Mouse (Mus musculus): ENCODE measurements around the gene Celsr2. TPM values are rescaled to one million over a fixed set of nuclear protein-coding genes. Genes with fewer than 3 reads are reported as not detected.

Celsr2 gene
- total and polyA plus RNA-seq, 3 experiments, result 0.03 to 0.38 TPM; not detected in 1

DNA sequence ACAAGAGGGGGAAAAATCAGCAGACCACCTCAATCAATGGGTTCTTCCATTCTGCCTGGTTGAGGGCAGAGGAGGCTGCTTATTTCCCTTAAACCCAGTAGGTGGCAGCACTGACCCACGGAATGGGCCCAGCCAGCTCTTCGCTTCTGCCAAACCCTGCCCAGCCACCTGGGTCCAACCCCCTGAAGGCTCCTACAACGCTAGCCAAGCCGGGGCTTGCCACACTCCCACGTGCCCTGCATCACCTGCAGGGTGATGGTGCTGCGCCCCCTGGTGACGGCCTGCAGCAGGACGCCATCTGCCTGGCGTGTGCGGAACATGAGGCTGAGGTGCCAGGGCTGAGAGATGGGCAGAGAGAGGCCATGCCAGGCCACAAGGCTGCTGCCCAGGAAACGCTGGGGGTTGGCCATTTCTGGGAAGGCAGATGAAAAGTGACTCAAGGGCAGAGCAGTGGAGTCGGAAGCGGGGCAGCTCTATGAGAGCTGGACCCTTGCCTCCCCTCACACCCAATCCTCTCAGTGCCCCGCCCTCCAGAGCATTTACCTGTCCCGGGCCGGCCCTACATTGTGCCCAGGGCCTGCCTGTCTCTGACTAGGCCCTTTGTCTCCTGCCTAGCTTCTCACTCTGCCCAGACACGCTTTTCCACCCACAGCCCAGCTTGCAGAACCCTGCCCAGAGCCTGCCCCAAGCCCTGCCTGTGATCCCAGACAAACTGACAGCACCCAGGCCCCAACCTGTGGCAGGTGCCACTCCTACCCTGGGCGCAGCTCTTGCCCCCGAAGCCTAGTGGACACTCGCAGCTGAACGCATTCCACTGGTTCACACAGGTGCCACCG lies 13.4 kb downstream of the Celsr2 start:
- Histone ChIP-seq H3K36me3 (replicated peaks) (no peaks in the 10 kb centered on the region), H3K4me1 (ENCODE audit: insufficient read depth, low read depth, low read length) (peaks cover 9% of the 10 kb centered on the region), H3K9me3 (replicated peaks) (no peaks in the 10 kb centered on the region), H3K4me3 (ENCODE audit: low read depth, low read length) (peak overlapping the region; percentile 41; the same call in 1 of the 2 replicates), H3K27me3 (ENCODE audit: insufficient read depth, low read length) (peaks cover 50% of the 10 kb centered on the region)
- TF ChIP-seq POLR2AphosphoS5 (IDR thresholded peaks at IDR 0.05; ENCODE audit: insufficient replicate concordance, low read depth, low read length), result no peak
- TF ChIP-seq TAL1 (conservative IDR thresholded peaks at IDR 0.05; ENCODE audit: low read depth, low read length), result no peak
- TF ChIP-seq GATA1 (IDR thresholded peaks at IDR 0.05; ENCODE audit: borderline replicate concordance, low read length), result no peak
- TF ChIP-seq CTCF (IDR thresholded peaks at IDR 0.05; ENCODE audit: low read depth, low read length), result peak; percentile 64
- peak; percentile 77 for DNase-seq (ENCODE audit: low spot score)
- ATAC-seq (ENCODE audit: extremely low read depth, insufficient number of reproducible peaks, low FRiP score, poor library complexity, severe bottlenecking), result peak; percentile 64

- no peak overlapping the region for H3K4me3 ChIP-seq (ENCODE audit: low read depth, low read length)
- no peaks in the 10 kb centered on the region for H3K36me3 ChIP-seq (replicated peaks)
- DNase-seq (ENCODE audit: low spot score) (no peak), ATAC-seq (ENCODE audit: extremely low read depth, insufficient number of reproducible peaks, low FRiP score, poor library complexity, severe bottlenecking) (no peak)
- no peaks in the 10 kb centered on the region for H3K9me3 ChIP-seq (replicated peaks)
- H3K27me3 ChIP-seq (ENCODE audit: insufficient read depth, low read length), result peaks cover 53% of the 10 kb centered on the region
- peaks cover 9% of the 10 kb centered on the region for H3K4me1 ChIP-seq (ENCODE audit: insufficient read depth, low read depth, low read length)
- no peak for TF ChIP-seq POLR2AphosphoS5 (IDR thresholded peaks at IDR 0.05; ENCODE audit: insufficient replicate concordance, low read depth, low read length)
- no peak for TF ChIP-seq TAL1 (conservative IDR thresholded peaks at IDR 0.05; ENCODE audit: low read depth, low read length)
Measured at GRCm38 (mm10) chr3:108400442-108400841, 14.9 kb downstream of the Celsr2 start.

GRCm38 (mm10) chr3:108398281-108398680 lies 17.1 kb downstream of the Celsr2 start:
- no peaks in the 10 kb centered on the region for H3K36me3 ChIP-seq (replicated peaks)
- peaks cover 9% of the 10 kb centered on the region for H3K4me1 ChIP-seq (ENCODE audit: insufficient read depth, low read depth, low read length)
- ATAC-seq (ENCODE audit: extremely low read depth, insufficient number of reproducible peaks, low FRiP score, poor library complexity, severe bottlenecking) (no peak), DNase-seq (ENCODE audit: low spot score) (no peak)
- H3K9me3 ChIP-seq (replicated peaks), result no peaks in the 10 kb centered on the region
- H3K27me3 ChIP-seq (ENCODE audit: insufficient read depth, low read length), result peaks cover 66% of the 10 kb centered on the region
- TF ChIP-seq POLR2AphosphoS5 (IDR thresholded peaks at IDR 0.05; ENCODE audit: insufficient replicate concordance, low read depth, low read length) (no peak), CTCF (IDR thresholded peaks at IDR 0.05; ENCODE audit: low read depth, low read length) (no peak), TAL1 (conservative IDR thresholded peaks at IDR 0.05; ENCODE audit: low read depth, low read length) (no peak), GATA2 (IDR thresholded peaks at IDR 0.05; ENCODE audit: borderline replicate concordance, low read depth, low read length) (no peak), GATA1 (IDR thresholded peaks at IDR 0.05; ENCODE audit: borderline replicate concordance, low read length) (no peak)
- H3K4me3 ChIP-seq (ENCODE audit: low read depth, low read length), result no peak overlapping the region

- DNase-seq (ENCODE audit: low spot score) (no peak), ATAC-seq (ENCODE audit: extremely low read depth, insufficient number of reproducible peaks, low FRiP score, poor library complexity, severe bottlenecking) (no peak)
- no peak overlapping the region for H3K4me3 ChIP-seq (ENCODE audit: low read depth, low read length)
- H3K9me3 ChIP-seq (replicated peaks), result no peaks in the 10 kb centered on the region
- TF ChIP-seq GATA1 (IDR thresholded peaks at IDR 0.05; ENCODE audit: borderline replicate concordance, low read length) (no peak), TAL1 (conservative IDR thresholded peaks at IDR 0.05; ENCODE audit: low read depth, low read length) (no peak), GATA2 (IDR thresholded peaks at IDR 0.05; ENCODE audit: borderline replicate concordance, low read depth, low read length) (no peak), POLR2AphosphoS5 (IDR thresholded peaks at IDR 0.05; ENCODE audit: insufficient replicate concordance, low read depth, low read length) (no peak), CTCF (IDR thresholded peaks at IDR 0.05; ENCODE audit: low read depth, low read length) (no peak)
- peaks cover 15% of the 10 kb centered on the region for H3K4me1 ChIP-seq (ENCODE audit: insufficient read depth, low read depth, low read length)
- H3K27me3 ChIP-seq (ENCODE audit: insufficient read depth, low read length), result peaks cover 53% of the 10 kb centered on the region
- H3K36me3 ChIP-seq (replicated peaks), result peaks cover 11% of the 10 kb centered on the region
Measured at GRCm38 (mm10) chr3:108392793-108393192, 22.6 kb downstream of the Celsr2 start.

GRCm38 (mm10) chr3:108392299-108392698 lies 23.1 kb downstream of the Celsr2 start:
- DNase-seq (ENCODE audit: low spot score) (no peak), ATAC-seq (ENCODE audit: extremely low read depth, insufficient number of reproducible peaks, low FRiP score, poor library complexity, severe bottlenecking) (no peak)
- Histone ChIP-seq H3K4me1 (ENCODE audit: insufficient read depth, low read depth, low read length) (peaks cover 20% of the 10 kb centered on the region), H3K27me3 (ENCODE audit: insufficient read depth, low read length) (peaks cover 48% of the 10 kb centered on the region), H3K4me3 (ENCODE audit: low read depth, low read length) (no peak overlapping the region), H3K9me3 (replicated peaks) (no peaks in the 10 kb centered on the region), H3K36me3 (replicated peaks) (peaks cover 16% of the 10 kb centered on the region)
- TF ChIP-seq GATA1 (IDR thresholded peaks at IDR 0.05; ENCODE audit: borderline replicate concordance, low read length), result no peak
- no peak for TF ChIP-seq POLR2AphosphoS5 (IDR thresholded peaks at IDR 0.05; ENCODE audit: insufficient replicate concordance, low read depth, low read length)
- TF ChIP-seq GATA2 (IDR thresholded peaks at IDR 0.05; ENCODE audit: borderline replicate concordance, low read depth, low read length), result no peak
- TF ChIP-seq TAL1 (conservative IDR thresholded peaks at IDR 0.05; ENCODE audit: low read depth, low read length), result no peak
- no peak for TF ChIP-seq CTCF (IDR thresholded peaks at IDR 0.05; ENCODE audit: low read depth, low read length)

GRCm38 (mm10) chr3:108389111-108389545 lies 26.2 kb downstream of the Celsr2 start:
- peak; percentile 94 for DNase-seq (ENCODE audit: low spot score)
- ATAC-seq (ENCODE audit: extremely low read depth, insufficient number of reproducible peaks, low FRiP score, poor library complexity, severe bottlenecking), result peak; percentile 80
- no peaks in the 10 kb centered on the region for H3K9me3 ChIP-seq (replicated peaks)
- H3K36me3 ChIP-seq (replicated peaks), result peaks cover 44% of the 10 kb centered on the region
- H3K4me3 ChIP-seq (ENCODE audit: low read depth, low read length), result no peak overlapping the region
- H3K27me3 ChIP-seq (ENCODE audit: insufficient read depth, low read length), result peaks cover 23% of the 10 kb centered on the region
- H3K4me1 ChIP-seq (ENCODE audit: insufficient read depth, low read depth, low read length), result peaks cover 49% of the 10 kb centered on the region
- no peak for TF ChIP-seq TAL1 (conservative IDR thresholded peaks at IDR 0.05; ENCODE audit: low read depth, low read length)
- TF ChIP-seq POLR2AphosphoS5 (IDR thresholded peaks at IDR 0.05; ENCODE audit: insufficient replicate concordance, low read depth, low read length), result no peak
- TF ChIP-seq GATA2 (IDR thresholded peaks at IDR 0.05; ENCODE audit: borderline replicate concordance, low read depth, low read length), result no peak
- no peak for TF ChIP-seq GATA1 (IDR thresholded peaks at IDR 0.05; ENCODE audit: borderline replicate concordance, low read length)
- peak; percentile 93 for TF ChIP-seq CTCF (IDR thresholded peaks at IDR 0.05; ENCODE audit: low read depth, low read length)

Data from G1E (cell line).